Mouse (Mus musculus): ENCODE data around the gene Mrpl11.
"Not testable (repeated sequence)": the region's sequence is repeated elsewhere in the genome, so short reads cannot be mapped to it uniquely, and the experiment has no call there.

Mrpl11 gene

DNA sequence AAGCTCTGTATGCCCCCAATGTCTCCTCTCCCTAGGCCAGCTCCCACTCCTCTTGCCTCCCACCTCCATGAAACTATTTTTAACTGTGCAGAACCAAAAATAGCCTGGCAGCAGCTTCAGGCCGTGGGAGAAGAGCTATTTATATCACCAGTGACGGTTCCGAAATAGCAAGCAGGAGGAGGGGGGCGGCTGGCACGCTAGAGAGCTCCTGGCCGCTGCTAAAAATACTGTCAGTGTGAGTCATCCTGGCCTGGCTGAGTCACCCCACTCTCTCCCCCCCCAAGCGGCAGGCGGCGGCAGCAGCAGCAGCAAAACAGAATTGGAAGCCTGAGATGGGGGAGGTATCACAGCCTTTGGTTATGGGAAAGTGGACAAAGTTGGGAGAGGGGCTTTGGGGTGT, 31.0 kb downstream of the Mrpl11 start:
- no peak for DNase-seq (ENCODE audit: low spot score)

DNA sequence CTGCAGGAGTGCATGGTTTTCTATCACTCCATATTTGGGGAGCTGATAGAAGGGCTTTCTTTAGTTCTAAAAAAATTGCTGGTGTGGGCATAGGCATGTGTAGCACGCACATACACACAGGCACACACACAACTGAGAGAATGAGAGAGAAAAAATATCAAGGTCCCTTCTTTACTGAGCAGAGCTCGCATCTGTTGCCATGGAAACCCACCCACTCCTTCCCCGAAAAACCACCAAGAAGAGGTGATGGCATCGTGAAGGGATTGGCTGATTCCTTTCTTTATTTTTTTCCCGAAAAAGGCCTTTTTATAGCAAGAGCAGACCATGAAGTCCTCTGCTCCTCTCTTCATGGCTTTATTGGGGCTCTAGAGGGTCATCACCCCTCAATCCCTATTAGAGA, 32.1 kb downstream of the Mrpl11 start:
- no peak for DNase-seq (ENCODE audit: low spot score)

DNA sequence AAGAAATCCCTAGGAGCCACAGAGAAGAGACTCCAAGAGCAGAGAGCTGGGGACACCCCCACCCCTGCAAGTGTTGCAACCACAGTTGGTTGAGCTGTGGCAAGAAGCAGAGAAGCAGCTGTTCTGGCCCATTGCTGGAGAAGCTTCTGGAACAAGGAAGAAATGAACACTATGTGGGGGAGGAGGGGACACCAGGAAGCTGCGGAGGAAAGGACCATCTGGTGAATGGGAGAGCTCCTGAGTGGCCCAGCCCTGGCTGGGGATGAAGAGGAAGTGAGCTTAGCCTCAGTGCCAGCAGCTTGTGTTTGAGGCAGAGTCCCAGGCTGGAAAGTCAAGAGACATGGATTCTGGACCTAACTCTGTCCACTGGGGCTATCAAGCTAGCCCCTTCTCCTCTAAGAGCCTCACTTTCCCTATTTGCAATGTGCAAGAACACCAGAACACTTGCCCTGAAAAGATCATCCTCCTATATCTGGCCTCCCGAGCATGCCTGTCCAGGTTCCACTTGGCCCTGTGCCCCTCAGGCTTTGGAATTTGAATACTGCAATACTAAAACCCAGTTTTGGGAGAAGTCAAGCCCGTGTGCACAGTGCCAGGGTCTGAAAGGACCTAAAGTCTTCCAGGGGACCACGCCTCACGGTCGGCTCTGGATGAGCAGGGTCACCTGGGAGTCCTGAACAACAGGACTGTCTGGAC, 37.6 kb downstream of the Mrpl11 start:
- DNase-seq (ENCODE audit: low spot score) = no peak

DNA sequence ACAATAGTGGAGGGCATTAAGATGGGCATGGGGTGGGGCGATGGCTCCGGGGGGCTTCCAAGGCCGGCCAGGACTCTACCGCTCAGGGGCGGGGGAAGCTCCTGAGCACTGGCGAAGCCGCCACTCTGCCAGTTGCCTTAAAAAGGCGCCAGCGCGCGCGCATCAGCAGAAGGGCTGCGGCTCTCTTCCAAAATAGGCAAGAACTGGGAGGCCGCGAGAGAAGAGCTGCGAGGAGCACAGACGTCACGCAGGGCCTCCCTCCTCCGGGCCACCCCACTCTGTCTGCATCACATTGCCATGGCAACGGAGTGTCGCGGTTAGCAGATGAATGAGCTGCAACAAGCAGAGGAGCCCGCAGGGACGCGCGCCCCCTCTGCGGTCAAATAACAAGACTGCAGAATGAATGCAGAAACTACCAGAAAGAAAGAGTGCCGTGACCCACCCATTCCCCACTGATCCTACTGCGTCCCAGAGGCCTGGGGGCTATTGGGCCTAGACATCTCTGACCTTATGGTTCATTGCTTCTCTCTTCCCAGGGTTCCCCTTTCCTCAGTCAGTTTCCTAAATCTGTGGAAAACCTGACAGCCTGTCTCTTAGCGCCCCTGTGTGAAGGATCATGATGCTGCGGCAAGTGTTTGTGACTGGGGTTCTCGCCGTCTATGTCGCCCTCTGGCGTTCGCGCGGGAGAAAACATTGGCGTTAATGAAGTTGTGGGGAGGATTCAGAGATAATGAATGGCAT, 39.9 kb downstream of the Mrpl11 start:
- DNase-seq (ENCODE audit: low spot score) = peak; percentile 46

DNA sequence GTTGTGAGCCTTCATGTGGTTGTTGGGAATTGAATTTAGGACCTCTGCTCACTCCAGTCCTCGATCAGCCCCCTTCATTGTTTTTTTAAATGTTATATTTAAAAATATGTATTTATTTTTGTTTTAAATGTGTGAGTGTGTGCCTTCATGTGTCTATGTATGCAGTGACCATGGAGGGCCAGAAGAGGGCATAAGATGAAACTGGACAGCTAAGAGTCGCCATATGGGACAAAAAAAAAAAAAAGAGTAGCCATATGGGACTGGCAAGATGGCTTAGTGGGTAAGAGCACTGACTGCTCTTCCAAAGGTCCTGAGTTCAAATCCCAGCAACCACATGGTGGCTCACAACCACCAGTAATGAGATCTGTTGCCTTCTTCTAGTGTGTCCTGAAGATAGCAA, 41.7 kb downstream of the Mrpl11 start:
- not testable (repeated sequence) for DNase-seq (ENCODE audit: low spot score)

DNA sequence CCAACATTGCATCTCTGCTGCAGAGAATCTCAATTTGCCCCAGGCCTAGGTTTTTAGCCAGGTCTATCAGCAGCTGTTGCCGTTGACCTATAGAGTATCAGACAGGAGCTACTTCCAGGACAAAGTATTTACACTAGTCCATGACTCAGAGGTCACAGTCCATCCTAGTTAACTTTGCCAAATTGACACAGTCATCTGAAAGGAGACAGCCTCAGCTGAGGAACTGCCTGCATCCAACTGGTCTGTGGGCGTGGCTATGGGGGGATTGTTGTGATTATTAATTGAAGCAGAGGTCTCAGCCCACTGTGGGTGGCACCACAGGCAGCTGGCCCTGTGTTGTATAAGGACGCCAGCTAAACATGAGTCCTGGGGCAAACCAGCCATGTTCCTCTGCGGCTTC, 43.0 kb downstream of the Mrpl11 start:
- DNase-seq (ENCODE audit: low spot score) = no peak

DNA sequence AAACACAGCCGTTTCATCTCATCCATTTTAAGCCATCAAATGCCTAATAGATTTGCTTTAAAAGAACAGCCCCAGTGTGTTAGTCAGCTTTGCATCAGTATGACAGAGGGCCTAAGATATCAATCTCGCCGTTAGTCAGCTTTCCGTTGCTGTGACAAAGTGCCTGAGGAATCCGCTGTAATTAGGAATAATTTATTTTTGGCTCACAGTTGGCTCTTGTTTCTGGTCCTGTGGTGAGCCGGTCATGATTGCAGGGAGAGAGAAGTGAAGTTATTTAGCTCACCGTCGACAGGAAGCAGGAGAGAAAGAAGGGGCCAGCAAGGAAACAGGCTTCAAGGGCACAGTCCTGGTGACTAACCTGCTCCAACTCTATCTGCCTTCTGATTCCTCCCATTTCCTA, 51.2 kb downstream of the Mrpl11 start:
- DNase-seq (ENCODE audit: low spot score) = no peak

DNA sequence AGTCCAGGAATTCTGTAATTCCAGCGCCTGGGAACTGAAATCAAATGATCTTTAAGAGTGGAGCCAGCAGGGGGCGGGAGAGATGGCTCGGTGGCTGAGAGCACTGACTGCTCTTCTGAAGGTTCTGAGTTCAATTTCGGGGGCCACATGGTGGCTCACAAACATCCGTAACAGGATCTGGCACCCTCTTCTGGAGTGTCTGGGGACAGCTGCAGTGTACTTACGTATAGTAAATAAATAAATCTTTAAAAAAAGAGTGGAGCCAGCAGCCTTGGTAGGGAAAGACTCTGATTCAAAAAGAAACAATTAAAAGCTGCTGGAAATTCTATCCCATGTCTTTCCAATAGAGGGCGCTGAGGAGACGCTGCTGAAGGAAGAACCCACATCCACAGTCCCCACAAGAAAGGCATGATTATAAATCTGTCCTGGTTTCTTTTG, 53.0 kb downstream of the Mrpl11 start:
- DNase-seq (ENCODE audit: low spot score) = no peak

DNA sequence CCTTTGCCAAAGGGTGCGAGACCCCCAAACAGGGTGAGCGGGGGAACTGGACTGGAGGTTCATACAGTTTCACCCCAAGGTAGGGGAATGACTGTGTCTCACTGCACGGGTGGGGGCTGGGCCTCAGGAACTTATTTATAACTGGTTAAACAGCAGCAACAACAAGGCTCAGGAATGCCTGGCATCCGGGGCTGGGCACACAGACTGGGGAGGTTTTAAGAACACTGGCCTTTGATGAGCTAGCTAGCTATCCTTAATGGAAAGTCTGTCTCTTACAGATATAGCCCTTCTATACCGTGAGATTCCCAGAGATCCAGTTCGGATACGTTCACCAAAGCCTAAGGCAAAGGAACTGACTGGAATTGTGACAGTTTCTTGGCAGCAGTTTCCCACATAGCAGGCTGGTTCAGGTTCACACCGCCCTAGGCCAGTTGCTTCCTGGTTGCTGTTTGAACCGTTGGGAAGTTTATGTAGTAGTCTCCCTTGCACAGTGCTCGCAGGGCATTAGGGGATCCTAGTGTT, 54.3 kb downstream of the Mrpl11 start:
- no peak for DNase-seq (ENCODE audit: low spot score)

Data from ovary, postnatal 10 days (tissue).